Mouse (Mus musculus) gastrocnemius, postnatal 14 days (tissue): ENCODE measurements around the gene Slc45a3. TPM values are rescaled to one million over a fixed set of nuclear protein-coding genes. Genes with fewer than 3 reads are reported as not detected.

Source experiments
- DNase-seq: peaks from one replicate; pipeline ENCODE4 v3.0.0; 2021; ENCODE audit warnings: mixed read lengths
- intact Hi-C: fragments of 180-260 bp; cut with DNase I; formaldehyde crosslinking; loops from one replicate; pipeline ENCODE4 v1.15.1; 2025; ENCODE audit warnings: low total_unique reads
- total RNA-seq, 2 experiments: library from RNA; stranded (reverse); gene quantifications; 2 replicates each; pipeline ENCODE4 v1.2.3; 2021

Slc45a3 gene
- total RNA-seq, 2 experiments from 2014 or later = 1.0 to 1.1 TPM

- intact Hi-C loops = loop anchor here (5.0 kb wide), 1 partner anchor 659 kb away; no protein-coding TSS in a partner anchor
- no peak for DNase-seq
These were observed 551 bp downstream of the Slc45a3 start for GRCm38 (mm10) chr1:131963085-131963951.

DNA sequence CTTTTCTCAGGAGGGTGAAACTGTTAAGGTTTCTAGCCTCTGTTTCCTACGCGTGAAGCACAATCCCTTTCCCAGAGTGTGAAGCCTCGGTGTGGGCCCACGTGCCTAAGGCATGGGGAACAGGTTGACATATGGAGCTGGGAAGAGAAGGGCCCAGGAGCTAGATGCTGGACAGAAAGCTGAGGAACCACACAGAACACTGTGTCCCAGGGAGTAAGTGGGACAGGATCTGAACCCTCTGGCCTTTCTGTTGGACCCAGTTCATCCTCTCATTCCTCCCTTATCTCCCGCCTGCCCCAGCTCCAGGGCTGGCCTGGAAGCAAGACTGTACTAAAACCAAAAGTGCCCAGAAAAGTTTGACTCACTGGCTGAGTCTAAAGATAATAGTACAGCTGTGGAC, 1.3 kb downstream of the Slc45a3 start:
- no peak for DNase-seq
- intact Hi-C loops = loop anchor here (5.0 kb wide), 1 partner anchor 658 kb away; no protein-coding TSS in a partner anchor

DNA sequence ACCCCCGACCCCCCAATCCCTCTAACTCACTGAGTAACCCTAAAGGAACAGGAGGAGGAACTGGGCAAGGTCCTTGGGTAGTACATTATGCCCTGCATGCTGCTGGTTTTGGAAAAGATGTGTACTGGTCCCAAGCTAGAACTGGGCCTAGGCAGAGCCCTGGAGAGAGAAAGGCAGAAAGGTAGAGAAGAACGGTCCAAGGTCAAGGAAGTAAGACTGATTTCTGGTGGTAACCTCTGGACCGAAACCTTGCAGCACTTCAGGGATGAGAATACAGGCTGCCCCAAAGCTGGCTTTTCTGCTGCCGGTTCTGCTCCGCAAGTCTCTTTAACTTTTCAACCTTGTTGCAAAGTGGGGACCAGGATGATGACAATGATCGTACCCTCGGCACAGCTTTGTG, 1.8 kb downstream of the Slc45a3 start:
- DNase-seq = no peak
- intact Hi-C loops = loop anchor here (5.0 kb wide), 1 partner anchor 658 kb away; no protein-coding TSS in a partner anchor

GRCm38 (mm10) chr1:131965818-131966217, 3.1 kb downstream of the Slc45a3 start:
- no peak for DNase-seq
- intact Hi-C loops = no loop called here

GRCm38 (mm10) chr1:131967336-131967735, 4.6 kb downstream of the Slc45a3 start:
- intact Hi-C loops = no loop called here
- no peak for DNase-seq

- DNase-seq = no peak
- intact Hi-C loops = no loop called here
These were observed 5.8 kb downstream of the Slc45a3 start for GRCm38 (mm10) chr1:131968556-131968955.

- intact Hi-C loops = no loop called here
- DNase-seq = no peak
These were observed 6.2 kb downstream of the Slc45a3 start for GRCm38 (mm10) chr1:131968983-131969382.

GRCm38 (mm10) chr1:131969825-131970224, 7.1 kb downstream of the Slc45a3 start:
- no peak for DNase-seq
- intact Hi-C loops = no loop called here

GRCm38 (mm10) chr1:131970322-131970660, 7.5 kb downstream of the Slc45a3 start:
- intact Hi-C loops = no loop called here
- DNase-seq = no peak

DNA sequence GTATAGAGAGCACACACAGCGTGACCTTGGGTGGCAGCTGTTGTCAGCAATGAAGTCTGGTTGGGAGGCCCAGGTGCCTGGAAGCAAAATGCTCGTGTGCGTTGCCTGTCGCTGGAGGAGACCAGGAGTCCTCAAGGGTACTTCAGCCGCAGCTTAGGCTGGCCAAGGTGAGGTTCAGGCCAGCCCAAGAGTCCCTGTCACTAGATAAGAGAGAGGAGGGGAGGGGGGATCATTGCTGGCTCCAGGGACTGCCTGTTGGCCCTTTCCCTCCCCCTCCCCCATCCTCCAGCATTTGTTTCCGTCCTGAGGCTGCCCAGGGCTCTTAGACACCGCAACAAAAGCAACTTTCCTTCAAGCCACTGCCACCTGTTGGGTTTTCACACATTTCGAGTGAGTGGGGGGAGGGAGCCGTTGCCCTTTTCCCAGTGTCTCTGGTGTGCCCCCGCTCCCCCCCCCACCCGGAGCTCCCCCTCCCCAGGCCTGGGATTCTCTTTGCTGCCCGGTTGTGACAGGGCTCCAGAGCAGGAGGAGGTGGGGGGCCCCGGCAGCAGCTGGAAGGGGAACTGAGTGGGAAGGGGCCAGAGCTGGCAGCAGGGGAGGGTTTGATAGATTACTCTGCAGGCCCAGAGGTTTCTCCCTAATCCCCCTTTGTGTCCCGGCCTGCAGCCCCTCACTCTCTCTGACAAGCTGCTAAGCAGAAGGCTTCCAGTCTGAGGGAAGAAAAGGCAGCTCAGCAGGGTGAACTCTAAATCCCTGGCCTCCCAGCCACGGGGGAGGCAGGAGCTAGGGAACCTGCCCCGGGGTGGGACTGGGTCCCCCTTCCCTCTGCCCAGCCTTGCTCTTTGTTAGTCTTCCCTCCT, 8.1 kb downstream of the Slc45a3 start:
- DNase-seq = no peak
- intact Hi-C loops = no loop called here

- intact Hi-C loops = no loop called here
- DNase-seq = no peak
These were observed 9.2 kb downstream of the Slc45a3 start for GRCm38 (mm10) chr1:131971771-131972497.

DNA sequence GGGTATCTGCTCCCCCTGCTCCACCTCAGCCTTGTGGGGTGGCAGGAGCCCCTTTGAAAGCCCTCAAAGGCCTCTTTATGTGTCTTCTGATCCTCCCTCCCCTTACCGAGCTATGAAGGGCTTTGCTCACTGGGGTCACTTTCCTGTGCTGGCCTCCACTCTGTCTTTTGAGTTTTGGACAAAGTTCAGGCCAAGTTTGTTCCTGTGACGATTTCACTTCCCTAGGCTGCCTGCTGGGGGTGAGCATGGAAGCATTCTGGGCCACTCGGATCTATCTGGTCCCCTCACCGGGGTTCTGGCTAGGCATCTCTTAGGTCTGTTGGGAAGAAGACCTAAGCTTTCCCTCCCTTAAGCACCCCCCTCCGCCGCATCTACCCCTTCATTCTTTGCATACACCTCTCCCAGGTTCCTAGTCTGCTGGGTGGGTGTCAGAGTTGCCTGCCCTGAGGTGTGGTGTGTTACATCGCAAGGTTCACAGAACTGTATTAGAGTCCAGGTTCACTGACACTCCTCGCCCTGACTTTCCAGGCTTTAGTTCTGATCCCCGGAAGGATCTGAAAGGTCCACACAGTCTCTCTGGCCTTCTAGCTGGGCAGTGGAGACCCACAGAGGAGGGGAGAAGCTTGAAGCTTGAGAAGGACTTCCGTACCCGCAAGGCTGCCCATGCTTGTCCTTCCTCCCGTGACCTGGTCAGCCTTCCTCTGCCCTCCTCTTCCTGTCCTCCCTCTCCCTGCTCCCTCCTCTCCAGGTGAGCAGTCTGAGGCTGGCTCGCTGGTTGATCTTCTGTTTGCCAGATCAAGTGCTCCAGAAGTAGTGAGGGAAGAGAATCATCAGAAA, 9.9 kb downstream of the Slc45a3 start:
- intact Hi-C loops = no loop called here
- DNase-seq = no peak

GRCm38 (mm10) chr1:131973991-131974390, 11.2 kb downstream of the Slc45a3 start:
- DNase-seq = no peak
- intact Hi-C loops = no loop called here

GRCm38 (mm10) chr1:131976886-131977285, 14.1 kb downstream of the Slc45a3 start:
- intact Hi-C loops = no loop called here
- no peak for DNase-seq

- DNase-seq = no peak
- intact Hi-C loops = loop anchor here (10.0 kb wide), 1 partner anchor 46 kb away; no protein-coding TSS in a partner anchor
These were observed 17.7 kb downstream of the Slc45a3 start for GRCm38 (mm10) chr1:131980471-131980870.

DNA sequence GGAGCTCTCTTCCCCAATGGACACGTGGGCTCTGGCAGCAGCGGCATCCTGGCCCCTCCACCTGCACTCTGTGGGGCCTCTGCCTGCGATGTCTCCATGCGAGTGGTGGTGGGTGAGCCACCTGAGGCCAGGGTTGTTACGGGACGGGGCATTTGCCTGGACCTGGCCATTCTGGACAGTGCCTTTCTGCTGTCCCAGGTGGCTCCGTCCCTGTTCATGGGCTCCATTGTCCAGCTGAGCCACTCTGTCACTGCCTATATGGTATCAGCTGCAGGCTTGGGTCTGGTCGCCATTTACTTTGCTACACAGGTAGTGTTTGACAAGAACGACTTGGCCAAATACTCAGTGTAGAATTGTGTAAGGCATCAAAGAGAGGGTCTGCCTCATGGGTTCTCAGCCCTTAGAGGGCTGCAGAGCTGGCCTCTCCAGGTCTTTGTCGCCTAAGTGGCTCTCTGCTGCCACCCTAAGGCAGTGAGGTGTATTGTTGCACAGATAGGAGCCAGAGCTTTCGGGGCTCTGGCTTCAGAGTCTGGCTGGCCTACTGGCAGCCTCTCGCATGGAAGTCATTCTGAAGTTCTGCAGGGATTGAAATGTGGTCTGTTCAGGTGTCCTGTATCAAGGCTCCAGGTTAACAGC, 18.7 kb downstream of the Slc45a3 start:
- intact Hi-C loops = loop anchor here (10.0 kb wide), 1 partner anchor 47 kb away; no protein-coding TSS in a partner anchor

GRCm38 (mm10) chr1:131982907-131983306, 20.1 kb downstream of the Slc45a3 start:
- intact Hi-C loops = loop anchor here (10.0 kb wide), 1 partner anchor 48 kb away; no protein-coding TSS in a partner anchor
- DNase-seq = peak; percentile 68

More for the DNA sequence above, 18.7 kb downstream of the Slc45a3 start:
- peak; percentile 71 for DNase-seq

DNA sequence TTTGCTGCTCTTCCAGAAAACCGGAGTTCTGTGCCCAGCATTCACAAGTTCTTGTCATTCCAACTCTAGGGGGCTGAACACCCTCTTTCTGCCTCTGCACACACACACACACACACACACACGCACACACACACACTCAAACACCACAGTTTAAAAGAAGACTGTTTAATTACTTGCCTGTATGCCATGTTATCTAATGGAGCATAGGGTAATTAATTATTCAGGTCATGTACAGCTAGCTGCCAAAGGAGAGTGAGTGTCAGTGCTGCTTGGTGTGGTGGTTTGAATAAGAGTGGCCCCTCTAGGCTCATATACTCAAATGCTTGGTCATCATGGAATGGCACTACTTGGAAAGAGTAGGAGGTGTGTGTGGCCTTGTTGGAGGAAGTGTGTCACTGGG, 21.0 kb downstream of the Slc45a3 start:
- DNase-seq = no peak
- intact Hi-C loops = loop anchor here (10.0 kb wide), 1 partner anchor 49 kb away; no protein-coding TSS in a partner anchor
